Mouse (Mus musculus): ENCODE measurements around the gene Slc25a10. TPM values are rescaled to one million over a fixed set of nuclear protein-coding genes. Genes with fewer than 3 reads are reported as not detected.

Slc25a10 gene
- polyA plus RNA-seq, 1 experiment, result 68.3 TPM

DNA sequence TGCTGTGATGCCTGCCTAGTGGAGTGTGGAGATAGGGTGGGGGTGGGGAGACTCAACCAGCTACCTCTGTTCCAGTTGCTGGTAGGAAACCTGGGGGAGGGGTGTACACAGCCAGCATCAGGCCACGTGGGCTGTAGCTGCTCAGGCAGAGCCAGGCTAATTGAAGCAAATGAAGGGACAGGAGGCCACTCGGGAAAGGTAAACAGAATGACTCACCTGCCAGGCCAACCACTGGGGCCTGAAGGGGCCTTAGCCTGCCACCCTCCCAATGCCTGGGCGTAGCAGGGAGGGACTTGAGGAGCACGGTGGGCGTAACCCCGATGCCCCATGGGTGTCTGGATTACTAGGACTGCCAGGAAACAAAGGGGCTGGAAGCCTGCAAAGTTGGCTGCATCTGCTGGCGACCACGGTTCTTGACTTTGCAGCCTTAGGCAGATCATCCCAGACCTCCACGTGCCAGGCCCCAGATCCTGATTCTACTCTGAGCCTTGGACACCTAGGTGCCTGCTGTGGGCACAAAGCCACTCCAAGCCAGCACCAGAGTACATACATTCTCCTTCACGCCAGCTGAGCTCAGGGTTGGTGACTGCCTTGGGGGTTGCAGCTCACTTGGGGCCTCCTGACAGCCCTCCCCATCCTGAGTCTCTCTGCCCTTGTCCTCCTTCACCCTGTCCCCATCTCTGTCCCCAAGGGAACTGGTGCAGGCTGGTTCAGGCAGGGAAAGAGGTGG is 47.8 kb downstream of the Slc25a10 start:
- Histone ChIP-seq H3K4me3 (ENCODE audit: control insufficient read depth, low read depth, low read length) (no peak overlapping the region), H3K27ac (ENCODE audit: control insufficient read depth, insufficient read depth, low read depth, low read length) (no peak overlapping the region)

DNA sequence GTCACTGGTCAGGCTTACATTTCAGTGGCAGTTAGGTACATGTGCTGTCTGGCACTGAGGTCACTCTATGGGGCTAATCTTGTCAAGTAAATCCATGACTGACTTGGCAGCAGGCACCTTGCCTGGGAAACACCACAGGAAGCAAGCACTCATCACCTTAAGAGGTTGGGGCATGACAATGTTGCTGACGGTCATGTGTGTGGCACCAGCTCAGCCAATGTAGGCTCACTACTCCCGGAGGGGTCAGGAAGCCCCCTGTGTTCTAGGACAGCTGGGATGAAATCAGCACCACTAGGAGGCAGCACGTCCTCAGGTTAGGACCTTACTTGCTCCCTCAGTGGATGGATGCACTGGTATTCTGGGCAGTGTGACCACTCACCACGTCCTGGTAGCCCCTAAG is 50.3 kb downstream of the Slc25a10 start:
- Histone ChIP-seq H3K36me3 (ENCODE audit: control insufficient read depth, insufficient read depth, low read length) (no peaks in the 10 kb centered on the region), H3K4me3 (ENCODE audit: control insufficient read depth, low read depth, low read length) (no peak overlapping the region), H3K27me3 (ENCODE audit: control insufficient read depth, insufficient read depth, low read length) (no peaks in the 10 kb centered on the region), H3K4me1 (ENCODE audit: control insufficient read depth, insufficient read depth, low read length) (peaks cover 2% of the 10 kb centered on the region; the same call in 1 of the 2 replicates), H3K27ac (ENCODE audit: control insufficient read depth, insufficient read depth, low read depth, low read length) (no peak overlapping the region)
- TF ChIP-seq CTCF (IDR thresholded peaks at IDR 0.05; ENCODE audit: control insufficient read depth, insufficient read depth, insufficient replicate concordance, low read depth, low read length), result 0 out of 2 replicates have a peak, but pooled peaks have one; percentile 16
- no peak for TF ChIP-seq POLR2A (IDR thresholded peaks at IDR 0.05; ENCODE audit: control insufficient read depth, low read depth, low read length)

More for the DNA sequence above, 47.8 kb downstream of the Slc25a10 start:
- TF ChIP-seq POLR2A (IDR thresholded peaks at IDR 0.05; ENCODE audit: control insufficient read depth, low read depth, low read length) (no peak), CTCF (IDR thresholded peaks at IDR 0.05; ENCODE audit: control insufficient read depth, insufficient read depth, insufficient replicate concordance, low read depth, low read length) (no peak)
- peaks cover 2% of the 10 kb centered on the region; the same call in 1 of the 2 replicates for H3K4me1 ChIP-seq (ENCODE audit: control insufficient read depth, insufficient read depth, low read length)
- H3K27me3 ChIP-seq (ENCODE audit: control insufficient read depth, insufficient read depth, low read length), result no peaks in the 10 kb centered on the region
- no peaks in the 10 kb centered on the region for H3K36me3 ChIP-seq (ENCODE audit: control insufficient read depth, insufficient read depth, low read length)

DNA sequence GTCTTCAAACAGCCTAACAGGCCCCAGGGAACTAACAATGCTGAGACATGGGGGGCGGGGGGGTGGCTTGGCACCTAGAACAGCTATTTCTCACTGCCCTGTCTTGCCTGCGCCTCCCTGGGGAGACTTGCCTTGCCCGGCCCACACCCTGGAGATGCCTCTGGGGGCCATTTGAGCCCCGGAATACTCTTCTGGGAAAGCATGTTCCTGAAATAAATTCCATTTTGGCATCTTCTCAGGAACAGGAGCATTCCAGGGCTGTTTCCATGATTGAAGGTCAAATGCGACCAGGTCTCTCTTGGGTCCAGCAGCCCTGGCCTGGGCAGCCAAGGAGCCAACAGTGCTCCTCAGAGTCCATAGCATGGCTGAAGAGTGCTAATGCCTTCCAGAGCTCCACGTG is 50.7 kb downstream of the Slc25a10 start:
- no peak for TF ChIP-seq POLR2A (IDR thresholded peaks at IDR 0.05; ENCODE audit: control insufficient read depth, low read depth, low read length)
- no peak for TF ChIP-seq CTCF (IDR thresholded peaks at IDR 0.05; ENCODE audit: control insufficient read depth, insufficient read depth, insufficient replicate concordance, low read depth, low read length)
- no peaks in the 10 kb centered on the region for H3K36me3 ChIP-seq (ENCODE audit: control insufficient read depth, insufficient read depth, low read length)
- H3K4me1 ChIP-seq (ENCODE audit: control insufficient read depth, insufficient read depth, low read length), result peaks cover 2% of the 10 kb centered on the region; the same call in 1 of the 2 replicates
- H3K27ac ChIP-seq (ENCODE audit: control insufficient read depth, insufficient read depth, low read depth, low read length), result no peak overlapping the region
- no peak overlapping the region for H3K4me3 ChIP-seq (ENCODE audit: control insufficient read depth, low read depth, low read length)
- H3K27me3 ChIP-seq (ENCODE audit: control insufficient read depth, insufficient read depth, low read length), result no peaks in the 10 kb centered on the region

DNA sequence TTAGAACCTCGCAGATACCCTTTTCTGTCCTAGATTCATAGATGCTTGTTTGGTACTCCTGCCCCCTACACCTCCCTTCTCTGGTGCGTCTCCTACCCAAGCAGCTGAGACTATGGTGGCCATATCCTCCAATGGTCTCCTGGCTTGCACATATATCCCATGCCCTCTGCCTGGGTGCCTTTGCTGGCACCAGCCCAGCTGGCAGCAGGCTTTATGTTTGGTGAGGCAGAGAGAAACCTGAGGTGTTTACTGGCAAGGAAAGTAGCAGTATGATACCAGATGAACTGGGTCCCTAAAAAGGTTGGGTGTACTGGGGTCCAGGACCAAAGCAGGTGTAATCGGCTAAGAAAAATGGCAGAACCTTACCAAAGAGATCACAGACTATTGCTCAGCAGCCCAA is 54.3 kb downstream of the Slc25a10 start:
- no peak overlapping the region for H3K4me3 ChIP-seq (ENCODE audit: control insufficient read depth, low read depth, low read length)
- H3K27me3 ChIP-seq (ENCODE audit: control insufficient read depth, insufficient read depth, low read length), result no peaks in the 10 kb centered on the region
- no peak overlapping the region for H3K27ac ChIP-seq (ENCODE audit: control insufficient read depth, insufficient read depth, low read depth, low read length)
- TF ChIP-seq POLR2A (IDR thresholded peaks at IDR 0.05; ENCODE audit: control insufficient read depth, low read depth, low read length), result no peak
- TF ChIP-seq CTCF (IDR thresholded peaks at IDR 0.05; ENCODE audit: control insufficient read depth, insufficient read depth, insufficient replicate concordance, low read depth, low read length), result no peak
- H3K36me3 ChIP-seq (ENCODE audit: control insufficient read depth, insufficient read depth, low read length), result no peaks in the 10 kb centered on the region
- H3K4me1 ChIP-seq (ENCODE audit: control insufficient read depth, insufficient read depth, low read length), result peaks cover 12% of the 10 kb centered on the region

DNA sequence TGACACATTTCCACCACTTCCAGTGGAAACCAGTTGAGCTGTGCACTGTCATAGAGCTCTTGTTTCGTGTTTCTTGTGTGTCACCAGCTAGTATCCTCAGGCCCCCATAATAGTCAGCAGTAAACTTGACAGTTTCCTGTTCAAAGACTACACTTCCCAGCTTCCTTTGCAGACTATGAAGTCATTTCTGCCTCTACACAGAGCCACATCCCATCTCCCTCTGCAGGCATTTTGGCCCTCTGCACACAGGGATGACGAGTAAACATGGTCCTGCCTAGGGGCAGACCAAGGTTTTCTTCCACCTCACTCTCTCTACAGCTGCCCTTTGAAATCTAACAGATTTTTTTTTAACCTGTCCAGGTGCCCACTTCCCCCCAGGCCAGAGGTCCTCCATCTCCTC is 55.8 kb downstream of the Slc25a10 start:
- H3K4me3 ChIP-seq (ENCODE audit: control insufficient read depth, low read depth, low read length), result no peak overlapping the region
- H3K36me3 ChIP-seq (ENCODE audit: control insufficient read depth, insufficient read depth, low read length), result no peaks in the 10 kb centered on the region
- TF ChIP-seq POLR2A (IDR thresholded peaks at IDR 0.05; ENCODE audit: control insufficient read depth, low read depth, low read length) (no peak), CTCF (IDR thresholded peaks at IDR 0.05; ENCODE audit: control insufficient read depth, insufficient read depth, insufficient replicate concordance, low read depth, low read length) (no peak)
- no peak overlapping the region for H3K27ac ChIP-seq (ENCODE audit: control insufficient read depth, insufficient read depth, low read depth, low read length)
- H3K4me1 ChIP-seq (ENCODE audit: control insufficient read depth, insufficient read depth, low read length), result peaks cover 14% of the 10 kb centered on the region
- no peaks in the 10 kb centered on the region for H3K27me3 ChIP-seq (ENCODE audit: control insufficient read depth, insufficient read depth, low read length)

DNA sequence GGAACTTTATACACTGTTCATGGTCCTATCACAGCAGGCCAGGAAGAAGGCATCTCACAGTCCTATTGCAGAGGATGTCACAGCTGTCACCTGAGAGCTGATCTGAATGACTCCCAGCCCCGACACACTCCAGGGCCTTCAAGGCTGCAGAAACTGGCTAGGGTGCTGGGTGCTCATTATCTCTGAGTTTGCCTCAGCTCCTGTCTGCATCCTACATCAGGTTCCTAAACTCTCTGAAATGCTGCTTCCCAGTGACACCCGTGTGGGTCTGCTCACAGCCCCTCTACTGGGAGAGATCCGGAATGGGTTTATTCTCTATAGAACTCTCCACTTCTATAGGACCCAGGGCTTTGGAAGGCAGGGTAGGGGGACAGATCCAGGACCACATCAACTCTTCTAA is 56.6 kb downstream of the Slc25a10 start:
- Histone ChIP-seq H3K4me3 (ENCODE audit: control insufficient read depth, low read depth, low read length) (peak overlapping the region; percentile 98; the same call in 1 of the 2 replicates), H3K27me3 (ENCODE audit: control insufficient read depth, insufficient read depth, low read length) (no peaks in the 10 kb centered on the region), H3K36me3 (ENCODE audit: control insufficient read depth, insufficient read depth, low read length) (no peaks in the 10 kb centered on the region), H3K27ac (ENCODE audit: control insufficient read depth, insufficient read depth, low read depth, low read length) (no peak overlapping the region), H3K4me1 (ENCODE audit: control insufficient read depth, insufficient read depth, low read length) (peaks cover 14% of the 10 kb centered on the region)
- TF ChIP-seq POLR2A (IDR thresholded peaks at IDR 0.05; ENCODE audit: control insufficient read depth, low read depth, low read length), result no peak
- no peak for TF ChIP-seq CTCF (IDR thresholded peaks at IDR 0.05; ENCODE audit: control insufficient read depth, insufficient read depth, insufficient replicate concordance, low read depth, low read length)

DNA sequence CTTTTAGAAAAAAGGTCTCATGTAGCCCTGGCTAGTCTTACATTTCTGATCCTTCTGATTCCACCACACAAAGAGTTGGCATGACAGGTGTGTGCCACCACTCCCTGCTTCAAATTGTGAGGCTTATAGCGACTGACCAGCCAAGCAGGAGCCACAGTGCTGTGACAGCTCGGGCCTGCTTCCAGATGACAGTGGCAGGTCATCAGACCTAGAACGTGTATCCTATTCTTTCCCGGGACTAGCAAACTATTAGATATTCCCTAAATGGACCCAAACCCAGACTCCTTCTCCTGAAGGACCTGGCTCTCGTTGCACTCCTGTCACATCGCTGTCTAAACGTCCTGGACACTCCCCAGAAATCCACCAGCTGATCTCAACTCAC is 57.1 kb downstream of the Slc25a10 start:
- H3K4me1 ChIP-seq (ENCODE audit: control insufficient read depth, insufficient read depth, low read length), result peaks cover 14% of the 10 kb centered on the region
- H3K27ac ChIP-seq (ENCODE audit: control insufficient read depth, insufficient read depth, low read depth, low read length), result no peak overlapping the region; the same call in 1 of the 2 replicates
- H3K27me3 ChIP-seq (ENCODE audit: control insufficient read depth, insufficient read depth, low read length), result no peaks in the 10 kb centered on the region
- H3K36me3 ChIP-seq (ENCODE audit: control insufficient read depth, insufficient read depth, low read length), result no peaks in the 10 kb centered on the region
- H3K4me3 ChIP-seq (ENCODE audit: control insufficient read depth, low read depth, low read length), result peak overlapping the region; percentile 98
- TF ChIP-seq POLR2A (IDR thresholded peaks at IDR 0.05; ENCODE audit: control insufficient read depth, low read depth, low read length) (no peak), CTCF (IDR thresholded peaks at IDR 0.05; ENCODE audit: control insufficient read depth, insufficient read depth, insufficient replicate concordance, low read depth, low read length) (no peak)

Other genes starting within 250 kb of the Slc25a10 start
- gene Actg1, start 143.3 kb upstream of the Slc25a10 start, polyA plus RNA-seq (2012; rRNA removed), result 670 and 672 TPM in 2 replicates
- 1.6 and 2.1 TPM in 2 replicates for gene Fscn2, start 130.3 kb upstream of the Slc25a10 start, polyA plus RNA-seq (2012; rRNA removed)
- gene Faap100, start 113.1 kb upstream of the Slc25a10 start, polyA plus RNA-seq (2012; rRNA removed), result 57.8 and 67.1 TPM in 2 replicates
- gene Nploc4, start 54.1 kb upstream of the Slc25a10 start, polyA plus RNA-seq (2012; rRNA removed), result 75.8 and 79.3 TPM in 2 replicates
- gene Tspan10, start 49.2 kb upstream of the Slc25a10 start, polyA plus RNA-seq (2012; rRNA removed), result 0.47 and 0.51 TPM in 2 replicates
- gene Pde6g, start 38.3 kb upstream of the Slc25a10 start, polyA plus RNA-seq (2012; rRNA removed), result 1.5 and 1.9 TPM in 2 replicates
- gene Oxld1, start 33.8 kb upstream of the Slc25a10 start, polyA plus RNA-seq (2012; rRNA removed), result 6.3 and 7.1 TPM in 2 replicates
- 5.6 and 6.9 TPM in 2 replicates for gene Ccdc137, start 33.7 kb upstream of the Slc25a10 start, polyA plus RNA-seq (2012; rRNA removed)
- gene Arl16, start 24.2 kb upstream of the Slc25a10 start, polyA plus RNA-seq (2012; rRNA removed), result 15.8 and 20.5 TPM in 2 replicates
- 84.6 and 94.8 TPM in 2 replicates for gene Mrpl12, start 7.2 kb upstream of the Slc25a10 start, polyA plus RNA-seq (2012; rRNA removed)
- gene Gcgr, start 38.9 kb downstream of the Slc25a10 start, polyA plus RNA-seq (2012; rRNA removed), result 0.07 and 0.18 TPM in 2 replicates
- 196 and 204 TPM in 2 replicates for gene Mcrip1, start 57.9 kb downstream of the Slc25a10 start, polyA plus RNA-seq (2012; rRNA removed)
- gene Ppp1r27, start 59.3 kb downstream of the Slc25a10 start, polyA plus RNA-seq (2012; rRNA removed), result 31.2 and 31.6 TPM in 2 replicates
- gene P4hb, start 81.4 kb downstream of the Slc25a10 start, polyA plus RNA-seq (2012; rRNA removed), result 46.7 and 55.1 TPM in 2 replicates
- gene Arhgdia, start 89.8 kb downstream of the Slc25a10 start, polyA plus RNA-seq (2012; rRNA removed), result 94.7 and 101 TPM in 2 replicates
- 22.8 and 23.6 TPM in 2 replicates for gene Alyref, start 106.5 kb downstream of the Slc25a10 start, polyA plus RNA-seq (2012; rRNA removed)
- gene Anapc11, start 106.6 kb downstream of the Slc25a10 start, polyA plus RNA-seq (2012; rRNA removed), result 178 and 209 TPM in 2 replicates
- 24.6 and 26.3 TPM in 2 replicates for gene Npb, start 116.6 kb downstream of the Slc25a10 start, polyA plus RNA-seq (2012; rRNA removed)
- gene Pcyt2, start 126.1 kb downstream of the Slc25a10 start, polyA plus RNA-seq (2012; rRNA removed), result 106 and 116 TPM in 2 replicates
- 22.3 and 23.9 TPM in 2 replicates for gene Sirt7, start 133.4 kb downstream of the Slc25a10 start, polyA plus RNA-seq (2012; rRNA removed)
- 9.5 and 10.4 TPM in 2 replicates for gene Mafg, start 141.8 kb downstream of the Slc25a10 start, polyA plus RNA-seq (2012; rRNA removed)
- 0.98 and 1.5 TPM in 2 replicates for gene Pycr1, start 151.9 kb downstream of the Slc25a10 start, polyA plus RNA-seq (2012; rRNA removed)
- gene Myadml2, start 156.3 kb downstream of the Slc25a10 start, polyA plus RNA-seq (2012; rRNA removed), result 0.61 TPM in 1 of 2 replicates, not detected in the other
- 0.35 and 0.36 TPM in 2 replicates for gene Notum, start 169.3 kb downstream of the Slc25a10 start, polyA plus RNA-seq (2012; rRNA removed)
- gene Aspscr1, start 181.1 kb downstream of the Slc25a10 start, polyA plus RNA-seq (2012; rRNA removed), result 234 and 253 TPM in 2 replicates
- 54.5 and 59.7 TPM in 2 replicates for gene Cenpx, start 221.9 kb downstream of the Slc25a10 start, polyA plus RNA-seq (2012; rRNA removed)
- 10.7 and 12.3 TPM in 2 replicates for gene Lrrc45, start 222.1 kb downstream of the Slc25a10 start, polyA plus RNA-seq (2012; rRNA removed)
- gene Rac3, start 229.6 kb downstream of the Slc25a10 start, polyA plus RNA-seq (2012; rRNA removed), result 3.1 and 4.1 TPM in 2 replicates
- gene Dcxr, start 235.4 kb downstream of the Slc25a10 start, polyA plus RNA-seq (2012; rRNA removed), result 3.7 and 5.5 TPM in 2 replicates
- gene Cbr2, start 240.3 kb downstream of the Slc25a10 start, polyA plus RNA-seq (2012; rRNA removed), result 7.7 and 9.4 TPM in 2 replicates

All from testis, adult 2 months (tissue).